Mouse (Mus musculus) CD4-positive, CD25-positive, alpha-beta regulatory T cell, adult 4 months (primary cell): ENCODE data around the gene Fstl4. TPM values are rescaled to one million over a fixed set of nuclear protein-coding genes. Genes with fewer than 3 reads are reported as not detected.

Experiments
- ATAC-seq: one replicate; pipeline ENCODE4 v1.8.0; 2017
- polyA plus RNA-seq, 2 experiments: library from polyadenylated mRNA; unstranded; fragments of 100-300 nt; shearing (Covaris generic); gene quantifications; one replicate each; pipeline ENCODE4 v1.2.1; 2017

The Fstl4 gene
- polyA plus RNA-seq, 2 experiments from 2014 or later, result not detected

DNA sequence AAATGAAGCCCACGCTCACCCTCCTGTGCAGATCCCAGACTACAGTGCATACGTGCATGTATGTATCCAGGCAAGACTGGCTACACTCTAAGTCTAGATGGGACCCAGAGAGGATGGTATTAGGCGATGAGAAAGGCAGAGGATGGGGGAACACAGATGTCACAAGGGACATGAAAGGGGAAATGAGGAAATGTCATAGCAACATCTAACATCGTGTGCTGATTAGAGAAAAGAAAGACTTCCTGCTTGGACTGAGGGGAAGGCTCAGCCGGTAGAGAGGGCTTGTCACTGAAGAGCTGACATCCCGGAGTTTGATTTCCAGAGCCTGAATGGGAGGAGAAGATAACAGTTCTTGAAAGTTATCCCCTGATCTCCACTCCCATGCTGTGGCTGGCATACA is 150.0 kb downstream of the Fstl4 start:
- ATAC-seq, result no peak

DNA sequence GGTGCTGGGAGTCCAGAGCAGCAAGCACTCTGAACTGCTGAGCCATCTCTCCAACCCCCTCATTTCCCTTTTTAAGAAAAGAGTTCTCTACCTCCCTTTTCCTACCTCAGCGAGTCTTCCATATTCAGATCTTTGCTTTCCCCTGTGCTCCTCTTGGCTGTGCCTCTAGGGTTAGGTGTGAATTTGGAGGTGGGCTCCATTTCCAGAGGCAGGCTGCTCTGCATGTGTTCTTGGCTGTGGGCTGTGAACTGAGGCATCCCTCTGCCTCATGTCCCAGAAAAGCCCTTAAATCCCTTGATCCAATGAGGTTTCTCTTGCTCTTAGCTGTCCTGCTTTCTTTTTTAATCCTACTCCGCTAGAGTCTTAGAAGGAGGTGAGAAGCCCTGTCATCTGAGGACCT is 151.2 kb downstream of the Fstl4 start:
- ATAC-seq, result no peak

DNA sequence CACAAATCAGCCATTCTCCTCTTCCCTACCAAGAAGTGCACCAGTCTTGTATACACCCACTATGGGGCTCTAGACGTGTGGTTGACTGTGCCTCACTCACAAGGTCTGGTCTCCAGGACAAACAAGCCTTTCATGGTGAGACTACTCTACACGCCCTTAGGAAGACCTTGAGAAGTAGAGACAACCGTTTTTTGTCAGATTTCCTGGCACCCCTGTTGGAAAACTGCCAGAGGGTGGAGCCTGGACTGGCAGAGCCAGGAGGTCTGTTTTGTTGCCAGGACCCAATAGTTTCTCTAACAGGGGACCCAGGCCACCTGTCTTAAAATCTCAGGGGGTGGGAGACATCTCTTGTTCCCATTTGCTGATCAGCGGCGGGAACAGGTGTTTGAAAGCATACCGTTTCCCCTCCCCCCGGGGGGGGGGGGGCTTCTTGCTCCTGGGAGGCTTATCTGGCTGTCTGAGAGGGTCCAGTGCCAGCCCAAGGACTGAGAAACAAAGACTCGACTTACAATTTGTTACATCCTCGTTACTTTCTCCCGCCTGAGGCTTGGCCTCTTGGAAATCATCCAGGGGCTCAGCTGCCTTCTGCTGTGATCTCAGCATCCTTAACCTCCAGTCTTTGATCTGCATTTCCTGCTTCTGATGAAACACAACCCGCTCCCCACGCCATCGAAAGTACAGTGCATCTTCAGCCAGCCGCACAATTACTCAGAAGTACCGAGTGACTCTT is 155.0 kb downstream of the Fstl4 start:
- no peak for ATAC-seq

DNA sequence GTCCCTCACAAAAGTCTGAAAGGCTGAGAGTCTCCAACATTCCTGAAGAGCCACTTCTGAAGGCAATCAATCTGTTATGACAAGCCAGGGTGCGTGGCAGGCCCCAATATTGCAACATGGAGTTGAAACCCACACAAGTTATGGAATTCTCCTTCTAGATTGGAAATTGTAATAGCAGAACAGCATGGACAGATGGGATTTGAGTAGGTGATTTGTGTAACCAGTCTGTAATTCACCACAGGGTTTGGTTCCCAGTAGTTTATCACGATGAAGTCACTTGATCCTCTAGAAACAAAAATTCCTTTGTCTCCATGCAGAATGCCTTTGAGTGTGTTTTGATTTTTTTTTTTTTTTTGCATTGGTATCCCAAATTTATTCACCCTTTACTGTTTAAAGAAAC is 159.8 kb downstream of the Fstl4 start:
- ATAC-seq, result no peak

DNA sequence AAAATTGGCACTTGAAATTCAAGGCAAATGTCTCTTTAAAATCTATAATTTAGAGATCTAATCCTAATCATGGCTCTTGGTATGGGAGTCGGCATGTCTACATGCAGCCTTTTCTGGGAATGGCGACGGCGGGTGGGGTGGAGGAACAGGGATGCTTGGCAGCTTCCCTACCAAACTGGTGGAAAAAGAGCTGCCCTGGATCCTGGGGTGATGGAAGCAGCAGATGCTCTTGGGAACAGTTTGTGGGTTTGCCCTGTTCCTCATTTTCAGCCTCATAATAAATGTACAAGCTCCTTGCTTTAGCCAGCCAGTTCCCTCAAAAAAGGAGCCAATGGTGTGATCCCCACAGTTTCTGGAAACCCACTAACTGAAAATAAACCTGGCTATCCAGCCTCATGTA is 163.9 kb downstream of the Fstl4 start:
- no peak for ATAC-seq

DNA sequence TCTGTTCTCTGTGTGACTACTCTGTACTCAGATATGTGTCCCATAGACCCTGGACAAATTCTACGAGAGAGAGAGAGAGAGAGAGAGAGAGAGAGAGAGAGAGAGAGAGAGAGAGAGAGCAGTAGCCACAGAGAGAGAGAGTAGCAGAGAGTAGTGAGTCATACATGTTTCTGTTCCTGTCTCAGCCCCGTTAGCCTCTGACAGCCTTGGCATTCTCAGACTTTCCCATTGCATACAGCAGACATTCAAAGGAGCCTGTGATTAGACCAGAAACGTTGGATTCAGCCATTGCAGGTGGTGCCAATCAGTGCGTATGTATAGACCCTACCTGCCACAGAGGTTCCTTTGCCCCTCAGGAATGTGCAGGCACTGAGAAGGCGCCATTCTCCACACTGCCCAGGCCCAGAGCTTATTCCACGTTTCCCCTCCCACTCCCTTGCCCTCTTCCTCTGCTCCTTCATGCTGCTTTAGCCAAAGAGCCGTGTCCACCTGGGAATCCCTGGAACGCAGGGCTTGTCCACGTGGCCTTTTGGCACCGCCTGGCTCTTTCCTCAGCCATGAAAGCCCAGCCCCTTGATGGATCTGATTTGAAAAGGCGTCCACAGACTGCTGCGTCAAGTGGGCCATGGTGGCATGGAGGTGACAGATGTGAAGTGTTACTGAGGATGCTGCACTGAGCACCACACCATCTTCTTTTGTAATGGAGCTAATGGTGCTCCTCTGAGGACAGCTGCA is 175.1 kb downstream of the Fstl4 start:
- no peak for ATAC-seq

DNA sequence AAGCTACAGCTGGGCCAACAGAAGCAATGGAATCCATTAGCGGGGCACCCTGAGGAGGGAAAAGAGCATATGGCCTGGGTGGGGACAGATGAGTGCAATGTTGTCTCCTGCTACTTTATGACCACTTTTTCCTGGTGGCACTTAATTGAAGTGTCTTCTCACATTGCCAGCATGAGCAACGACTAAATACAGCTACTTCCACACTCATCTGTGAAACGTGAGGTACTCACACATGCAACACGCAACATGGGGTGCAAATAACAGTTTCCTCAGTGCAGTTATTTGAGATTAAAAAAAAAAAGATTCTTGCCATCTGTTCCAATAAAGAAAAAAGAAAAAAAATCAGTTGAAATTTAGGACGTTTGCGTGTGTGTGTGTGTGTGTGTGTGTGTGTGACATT is 178.5 kb downstream of the Fstl4 start:
- ATAC-seq, result no peak

DNA sequence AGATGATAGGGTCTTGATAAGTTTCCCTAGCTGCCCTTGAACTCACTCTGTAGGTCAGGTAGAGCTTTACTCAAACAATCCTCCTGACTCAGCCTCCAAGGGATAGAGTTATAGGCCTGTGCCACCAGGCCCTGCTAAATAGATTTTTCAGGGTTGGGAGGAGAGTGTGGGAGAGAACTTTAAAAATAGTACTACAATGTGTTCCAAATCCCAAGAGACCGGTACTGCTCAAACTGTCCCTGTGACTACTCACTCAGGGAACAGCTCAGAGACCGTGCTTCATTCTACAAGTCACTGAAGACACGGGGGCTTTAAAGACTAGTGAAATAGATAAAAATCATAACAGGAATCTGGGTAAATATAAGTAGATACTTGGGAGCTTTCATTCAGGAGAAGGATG is 190.6 kb downstream of the Fstl4 start:
- ATAC-seq, result no peak

DNA sequence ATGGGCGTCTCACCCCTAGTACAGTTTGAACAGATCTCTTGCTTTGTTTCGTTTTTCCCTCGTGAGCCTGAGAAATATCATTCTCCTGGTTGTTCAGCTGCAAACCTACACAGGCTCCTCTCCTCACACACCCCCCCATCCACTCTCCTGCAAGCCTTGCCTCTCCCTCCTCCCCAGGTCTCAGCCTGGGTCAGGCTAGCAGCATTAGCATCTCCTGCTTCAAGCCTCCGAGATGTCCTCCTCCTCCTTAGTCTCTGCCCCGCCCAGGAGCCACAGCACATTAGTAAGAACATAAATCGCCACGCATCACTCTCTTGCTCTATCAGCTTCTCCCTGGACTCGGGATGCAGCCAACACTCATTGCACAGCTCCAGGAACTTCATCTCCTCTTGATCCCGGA is 204.4 kb downstream of the Fstl4 start:
- no peak for ATAC-seq

DNA sequence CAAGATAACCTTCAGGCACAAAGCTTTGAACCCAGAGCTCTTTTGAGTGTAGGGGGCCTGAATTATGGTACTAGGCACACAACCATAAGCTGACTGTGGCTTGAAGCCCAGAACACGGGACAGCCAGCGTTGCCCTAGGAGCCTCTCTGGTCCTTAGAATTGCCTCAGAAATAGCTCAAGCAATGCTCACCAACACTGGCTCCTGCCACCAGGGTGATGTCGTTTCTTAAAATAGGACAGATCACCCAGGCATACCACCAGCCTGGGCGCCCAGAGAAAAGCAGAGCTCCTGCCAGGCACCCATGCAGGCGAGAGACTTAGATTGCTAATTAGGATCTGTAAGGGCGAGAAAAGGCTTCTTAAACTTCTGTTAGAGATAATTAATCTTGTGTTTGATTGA is 206.0 kb downstream of the Fstl4 start:
- no peak for ATAC-seq

DNA sequence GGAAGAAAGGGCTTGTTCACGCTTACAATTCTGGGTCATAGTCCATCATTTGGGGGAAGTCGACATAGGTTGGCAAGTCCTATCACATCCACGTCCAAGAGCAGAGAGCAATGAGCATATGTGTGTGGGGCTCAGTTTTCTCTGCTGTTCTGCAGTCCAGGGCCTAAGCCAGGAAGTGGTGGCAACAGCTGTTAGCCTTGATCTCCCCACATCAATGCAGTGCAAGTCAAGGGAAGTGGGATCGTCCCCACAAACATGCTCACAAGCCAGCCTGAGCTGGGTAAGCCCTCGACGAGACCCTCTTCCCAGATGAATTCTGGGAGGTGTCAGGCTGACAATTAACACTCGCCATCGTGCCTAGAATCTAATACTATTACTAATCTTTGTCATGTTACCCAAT is 222.6 kb downstream of the Fstl4 start:
- ATAC-seq, result no peak

DNA sequence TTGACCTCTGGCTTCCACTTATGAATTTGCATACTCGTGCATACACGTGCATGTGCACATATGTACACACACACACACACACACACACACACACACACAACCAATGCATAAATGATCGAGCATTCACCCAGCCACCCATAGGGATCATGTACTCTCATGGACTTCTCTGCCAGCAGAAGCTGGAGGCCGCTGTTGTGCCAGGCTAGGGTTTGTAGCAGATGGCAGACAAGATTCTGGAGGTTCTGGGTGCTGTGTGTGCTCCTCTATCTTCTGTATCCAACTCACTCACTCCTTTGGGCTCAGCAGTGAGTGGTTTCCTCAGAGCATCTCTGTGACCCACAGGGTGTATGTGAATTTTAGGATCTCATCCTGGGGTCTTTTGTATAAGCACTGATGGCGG is 230.3 kb downstream of the Fstl4 start:
- no peak for ATAC-seq

DNA sequence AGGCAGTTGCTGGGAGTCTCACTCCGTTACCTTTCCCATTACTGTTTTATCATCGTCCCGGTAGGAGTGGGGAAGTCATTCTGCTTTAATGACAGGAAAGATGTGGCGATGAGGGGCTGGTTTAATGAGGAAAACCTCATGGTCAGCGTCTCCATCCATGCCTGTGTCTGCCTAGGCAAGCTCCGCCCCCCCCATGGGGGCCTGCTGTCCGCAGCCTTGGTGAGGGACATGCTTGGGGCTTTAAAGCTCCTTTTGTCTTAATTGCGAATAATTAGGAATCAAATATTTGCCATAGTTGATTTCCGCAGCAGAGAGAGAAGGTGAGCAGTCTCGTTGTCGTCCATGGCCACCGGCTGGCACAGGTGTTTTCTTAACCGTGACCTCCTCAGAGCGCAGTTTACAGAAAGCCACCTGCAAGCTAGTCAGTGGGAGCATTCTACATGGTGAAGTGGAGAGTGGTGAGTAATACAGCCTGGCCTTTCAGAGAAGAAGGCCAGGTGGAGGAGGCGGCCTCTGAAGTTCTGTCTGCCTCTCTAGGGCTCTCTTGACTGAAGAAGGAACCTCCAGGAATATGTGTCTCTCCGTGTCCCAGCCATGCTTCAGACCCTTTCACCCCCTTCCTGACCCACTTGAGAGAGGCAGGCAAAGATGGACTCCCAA is 232.1 kb downstream of the Fstl4 start:
- ATAC-seq, result no peak

DNA sequence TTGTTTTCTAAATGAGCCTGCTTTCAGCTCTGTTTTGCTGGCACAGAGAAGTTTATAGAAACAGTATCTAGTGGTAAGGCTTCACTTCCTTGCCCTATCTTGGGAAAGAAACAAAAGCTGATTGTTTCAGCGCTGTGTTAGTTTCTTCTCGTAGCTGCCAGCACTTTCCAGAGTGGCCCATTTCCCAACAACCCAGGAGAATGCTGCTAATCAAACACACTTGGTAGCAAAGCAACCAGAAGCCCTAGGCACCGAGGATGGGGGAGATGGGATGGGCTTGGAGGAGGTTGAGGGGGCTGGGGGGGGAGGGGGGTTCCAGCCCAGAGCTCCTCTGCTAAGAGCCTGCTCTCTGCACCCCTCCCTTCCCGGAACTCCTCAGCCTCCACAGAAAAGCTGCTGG is 233.0 kb downstream of the Fstl4 start:
- no peak for ATAC-seq

DNA sequence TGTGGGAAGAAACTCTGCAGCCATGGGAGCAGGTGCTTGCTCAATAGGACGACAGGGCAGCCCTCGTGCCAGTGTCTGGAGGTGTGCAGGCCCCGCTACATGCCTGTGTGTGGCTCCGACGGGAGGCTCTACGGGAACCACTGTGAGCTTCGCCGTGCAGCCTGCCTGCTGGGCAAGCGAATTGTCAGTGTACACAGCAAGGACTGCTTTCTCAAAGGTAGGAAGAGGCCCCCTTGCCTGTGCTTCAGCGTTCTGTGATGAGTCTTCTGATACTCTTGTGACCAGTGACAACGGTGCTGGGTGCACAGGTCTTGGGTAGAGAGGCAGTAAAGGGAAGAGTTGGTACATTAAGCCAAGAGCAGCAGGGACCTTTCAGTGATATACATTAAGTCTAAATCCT is 235.8 kb downstream of the Fstl4 start:
- ATAC-seq, result no peak

DNA sequence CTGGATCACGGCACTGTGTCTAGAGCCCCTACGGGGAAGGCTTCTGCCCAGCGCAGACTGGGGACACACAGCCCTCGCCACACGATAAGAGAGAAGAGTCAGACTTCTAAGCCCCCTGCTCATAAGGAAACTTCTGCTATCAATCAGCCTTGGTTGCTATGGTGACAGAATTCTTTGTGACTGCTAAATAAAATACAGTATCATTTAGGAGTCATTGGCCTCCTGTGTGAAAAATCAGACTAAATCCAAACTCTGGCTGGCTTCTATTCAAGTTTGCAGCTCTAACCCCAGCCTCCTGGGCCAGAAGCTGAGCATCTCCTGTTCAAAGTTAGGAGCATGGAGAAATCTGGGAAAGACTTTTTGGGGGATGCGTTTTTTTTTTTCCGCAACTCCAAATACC is 238.9 kb downstream of the Fstl4 start:
- no peak for ATAC-seq

DNA sequence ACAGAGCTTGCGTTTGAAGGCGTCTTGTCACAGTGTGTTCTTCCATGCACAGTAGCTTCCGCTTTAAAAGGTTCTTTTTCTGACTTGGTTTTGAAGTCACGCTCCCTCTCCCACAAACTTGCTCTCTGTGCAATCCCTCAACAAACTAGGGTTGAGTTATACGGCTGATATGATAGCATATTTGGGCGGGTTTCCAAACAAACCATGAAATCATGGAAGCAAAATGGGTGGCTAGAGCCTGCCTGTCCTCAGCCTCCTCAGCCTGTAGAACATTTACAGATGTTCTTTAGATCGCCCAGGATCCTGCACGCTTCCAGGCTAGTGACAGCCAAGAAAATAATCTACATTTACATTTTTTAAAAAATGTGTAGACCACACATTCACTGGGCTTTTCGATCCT is 239.4 kb downstream of the Fstl4 start:
- ATAC-seq, result no peak

DNA sequence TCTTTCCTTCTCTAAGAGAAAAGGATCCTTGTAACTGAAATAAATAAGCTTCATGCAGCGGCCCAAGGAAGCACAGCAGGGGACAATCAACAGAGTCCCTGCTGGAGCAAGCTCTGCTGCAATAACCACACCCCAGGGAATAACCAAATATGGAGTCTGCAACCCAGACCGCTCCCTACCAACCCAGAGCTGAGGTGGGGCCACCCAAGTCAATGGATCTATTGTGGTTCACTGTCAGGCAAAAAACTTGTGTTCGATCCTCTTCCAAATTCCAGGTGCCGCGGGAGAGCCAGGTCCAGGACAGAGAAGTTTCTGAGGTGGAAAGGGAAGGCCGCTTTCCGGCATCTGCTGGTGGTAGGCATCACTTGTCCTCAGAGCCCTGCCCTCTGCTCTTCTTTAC is 245.2 kb downstream of the Fstl4 start:
- ATAC-seq, result no peak

DNA sequence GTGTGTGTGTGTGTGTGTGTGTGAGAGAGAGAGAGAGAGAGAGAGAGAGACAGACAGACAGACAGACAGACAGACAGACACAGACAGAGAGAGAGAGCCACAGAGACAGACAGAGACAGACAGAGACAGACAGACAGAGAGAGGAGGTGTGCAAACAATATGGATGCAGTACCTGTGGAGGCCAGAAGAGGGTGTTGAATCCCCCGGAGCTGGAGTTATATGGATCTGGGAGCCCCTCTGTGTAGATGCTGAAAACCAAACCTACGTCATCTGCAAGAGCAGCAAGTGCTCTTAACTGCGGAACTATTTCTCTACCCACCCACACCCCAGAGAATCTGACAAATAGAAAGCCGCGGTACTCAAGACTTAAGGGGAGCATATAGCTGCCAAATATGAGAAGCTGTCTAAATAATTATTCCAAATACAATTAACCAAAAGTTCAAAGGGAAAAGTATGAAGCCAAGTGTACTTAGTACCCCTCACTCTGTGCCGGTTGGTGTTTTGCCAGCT is 247.6 kb downstream of the Fstl4 start:
- ATAC-seq, result no peak

DNA sequence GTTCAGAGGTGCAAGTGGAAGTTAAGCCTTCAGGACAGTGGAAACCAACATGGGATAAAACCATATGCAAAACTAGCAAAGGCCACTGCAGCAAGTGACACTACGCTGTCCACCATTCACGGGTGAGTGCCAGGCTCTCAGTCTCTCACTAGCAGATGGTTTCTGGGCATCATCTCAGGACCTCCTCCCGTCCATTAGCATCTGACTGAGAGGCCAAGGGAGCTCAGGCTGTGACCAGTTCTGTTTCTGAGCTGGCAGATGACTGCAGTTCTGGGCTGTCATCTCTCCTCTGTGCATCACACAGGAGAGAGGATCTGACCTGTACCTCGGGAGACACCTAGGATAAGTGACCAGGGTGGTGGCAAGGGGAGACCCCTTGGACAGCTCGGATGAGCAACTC is 249.5 kb downstream of the Fstl4 start:
- no peak for ATAC-seq

DNA sequence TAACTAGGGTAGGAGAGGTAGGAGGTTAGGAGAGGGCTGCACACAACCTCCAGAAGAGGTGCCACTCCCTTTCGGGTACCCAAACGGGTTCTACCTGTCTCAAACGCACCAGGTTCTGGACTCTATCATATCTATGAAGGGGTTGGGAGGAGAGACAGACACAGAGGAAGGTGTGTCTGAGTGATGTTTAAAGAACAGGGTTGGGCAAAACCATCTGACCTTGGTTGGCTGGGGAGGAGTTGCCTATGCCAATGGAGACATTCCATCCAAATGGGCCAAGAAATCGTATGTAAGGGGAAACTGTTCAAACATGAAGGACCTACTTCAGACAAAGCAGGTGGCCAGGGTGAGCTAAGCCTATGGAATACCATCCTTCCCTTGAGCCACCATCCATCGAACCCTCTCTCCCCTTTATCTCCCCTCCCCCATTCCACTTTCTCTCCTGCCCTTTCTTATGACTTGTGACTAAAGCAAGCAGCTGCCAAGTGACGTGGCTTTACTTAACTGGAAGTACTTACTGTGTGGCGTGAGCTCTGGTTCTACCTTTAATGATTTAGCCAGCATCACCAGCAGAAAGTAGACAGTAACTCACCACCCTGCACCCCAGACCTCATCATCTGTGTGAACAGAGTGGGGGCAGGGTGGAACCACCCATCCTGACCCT is 252.1 kb downstream of the Fstl4 start:
- no peak for ATAC-seq

DNA sequence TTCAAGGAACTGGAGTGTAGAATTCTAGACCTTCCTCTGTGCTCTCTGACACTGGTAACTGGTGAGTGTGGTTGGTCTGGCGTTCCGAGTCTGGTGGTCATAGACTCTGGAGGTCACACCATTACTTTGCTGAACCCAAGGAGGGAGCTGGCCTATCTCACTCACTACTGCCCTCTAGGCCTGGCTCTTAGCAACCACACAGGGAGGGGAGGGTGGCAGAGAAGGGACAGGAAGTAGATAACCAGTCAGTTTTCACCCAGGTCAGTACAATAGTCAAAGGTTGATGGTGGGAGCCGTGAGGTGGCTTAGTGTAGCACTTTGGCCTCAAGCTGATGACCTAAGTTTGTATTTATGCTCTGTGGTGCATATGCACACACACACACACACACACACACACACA is 255.1 kb downstream of the Fstl4 start:
- ATAC-seq, result no peak

DNA sequence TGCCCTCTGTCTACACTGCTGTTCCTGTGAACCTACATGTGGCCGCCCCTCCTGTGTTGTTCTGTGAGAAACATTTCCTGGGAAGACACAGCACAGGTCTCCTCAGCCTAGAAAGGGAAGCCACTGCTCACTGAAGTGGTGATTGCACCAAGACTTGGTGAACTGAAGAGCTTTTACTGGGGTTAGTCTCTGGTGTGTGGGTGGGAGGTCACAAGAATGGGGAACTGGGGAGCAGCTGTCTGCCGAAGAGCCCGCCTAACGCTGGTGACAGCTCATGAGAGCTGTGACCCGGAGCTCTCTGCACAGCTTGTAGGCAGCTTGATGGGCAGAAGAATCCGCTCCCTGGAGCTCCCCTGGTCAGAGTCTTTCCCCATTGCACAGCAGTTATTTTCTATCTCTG is 260.0 kb downstream of the Fstl4 start:
- no peak for ATAC-seq
